Mouse (Mus musculus): ENCODE data around the gene Dync2h1.

DNA sequence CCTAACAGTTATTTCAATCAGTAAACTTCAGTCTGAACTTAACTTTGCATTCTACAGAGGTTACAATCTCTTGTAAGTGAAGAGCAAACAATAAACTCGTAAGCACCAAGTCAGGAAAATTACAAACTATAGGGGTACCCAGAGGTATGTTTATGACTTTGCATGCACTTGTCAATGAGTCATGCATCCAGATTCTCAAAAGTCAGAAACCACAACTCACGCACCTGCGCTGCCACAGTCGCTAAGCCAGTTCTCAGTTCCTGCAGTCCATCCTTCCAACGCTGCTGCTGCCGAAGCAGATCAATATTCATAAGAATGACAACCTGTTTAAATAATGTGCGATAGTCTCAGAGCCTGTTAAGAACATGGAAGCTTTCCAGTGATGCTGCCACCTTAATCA is 25.6 kb downstream of the Dync2h1 start:
- TF ChIP-seq CTCF (IDR thresholded peaks at IDR 0.05), result no peak
- TF ChIP-seq EP300 (IDR thresholded peaks at IDR 0.05; ENCODE audit: insufficient read depth, low read depth, low read length), result no peak
- no peak for TF ChIP-seq POLR2A (IDR thresholded peaks at IDR 0.05; ENCODE audit: insufficient read depth, low read depth, low read length)

Data from heart, adult 2 months (tissue).